Mouse (Mus musculus) thymus, adult 2 months (tissue): ENCODE measurements around the gene Mbd4.

ENCODE experiments used
- CTCF ChIP-seq: fragments of 200-500 bp; IDR thresholded peaks from 2 replicates; pipeline ENCODE4 v1.5.1; 2012; ENCODE audit warnings: mild to moderate bottlenecking, control low read depth, low read length, moderate library complexity, borderline replicate concordance; ENCODE audit not compliant: control insufficient read depth, poor library complexity, insufficient read depth; ENCODE audit errors: extremely low read depth
- POLR2A ChIP-seq: fragments of 200-500 bp; IDR thresholded peaks from 2 replicates; pipeline ENCODE4 v1.6.1; 2012; ENCODE audit warnings: mild to moderate bottlenecking, low read length, control low read depth, moderate library complexity; ENCODE audit not compliant: control insufficient read depth, poor library complexity, insufficient read depth; ENCODE audit errors: extremely low read depth

- TF ChIP-seq POLR2A (no peak), CTCF (no peak)
These were observed 62.2 kb downstream of the Mbd4 start for GRCm38 (mm10) chr6:115791016-115791415.
